Mouse (Mus musculus) mouse embryonic stem cell (cell line): ENCODE measurements around the gene Ccdc14.
"Not testable (repeated sequence)": the region's sequence is repeated elsewhere in the genome, so short reads cannot be mapped to it uniquely, and the experiment has no call there.

Experiments
- in situ Hi-C, 2 experiments: fragments of 300-500 bp; cut with MboI; formaldehyde crosslinking; loops; 1 replicate in 1 of 2; 3 replicates in 1 of 2; pipeline ENCODE4 v1.14.3; 2019 to 2020; ENCODE audit warnings: low sequenced_read_pairs in 2 of 2, low pct_unique_long_range_greater_than_20kb in 1 of 2, mixed read lengths in 1 of 2; ENCODE audit not compliant: unreplicated experiment in 1 of 2

The Ccdc14 gene

GRCm38 (mm10) chr16:34700828-34701216 lies 10.4 kb downstream of the Ccdc14 start:
- in situ Hi-C loops, result no loop called here

GRCm38 (mm10) chr16:34706019-34706418 lies 15.6 kb downstream of the Ccdc14 start:
- in situ Hi-C loops, result no loop called here

GRCm38 (mm10) chr16:34706487-34706946 lies 16.1 kb downstream of the Ccdc14 start:
- in situ Hi-C loops, result no loop called here

GRCm38 (mm10) chr16:34711481-34711880 lies 21.1 kb downstream of the Ccdc14 start:
- in situ Hi-C loops, result no loop called here

- in situ Hi-C loops, result no loop called here
These were observed 34.7 kb downstream of the Ccdc14 start for GRCm38 (mm10) chr16:34725156-34725555.

GRCm38 (mm10) chr16:34728610-34729009 lies 38.2 kb downstream of the Ccdc14 start:
- in situ Hi-C loops, result not testable (repeated sequence)

GRCm38 (mm10) chr16:34729371-34729770 lies 39.0 kb downstream of the Ccdc14 start:
- in situ Hi-C loops, result no loop called here

- in situ Hi-C loops, result no loop called here
These were observed 48.3 kb downstream of the Ccdc14 start for GRCm38 (mm10) chr16:34738656-34739233.

- in situ Hi-C loops, result no loop called here
These were observed 52.5 kb downstream of the Ccdc14 start for GRCm38 (mm10) chr16:34742930-34743329.

GRCm38 (mm10) chr16:34745065-34745585 lies 54.7 kb downstream of the Ccdc14 start, which contains the start of gene Mylk:
Mylk (plus strand) TSS chr16:34745210.
- in situ Hi-C loops, result no loop called here

GRCm38 (mm10) chr16:34748081-34748720 lies 57.8 kb downstream of the Ccdc14 start:
- in situ Hi-C loops, result no loop called here

- in situ Hi-C loops, result no loop called here
These were observed 59.1 kb downstream of the Ccdc14 start for GRCm38 (mm10) chr16:34749536-34749935.

GRCm38 (mm10) chr16:34752026-34752425 lies 61.6 kb downstream of the Ccdc14 start:
- in situ Hi-C loops, result no loop called here

- in situ Hi-C loops, result no loop called here
These were observed 62.6 kb downstream of the Ccdc14 start for GRCm38 (mm10) chr16:34752977-34753376.

- in situ Hi-C loops, result no loop called here
These were observed 66.6 kb downstream of the Ccdc14 start for GRCm38 (mm10) chr16:34756991-34757390.

- in situ Hi-C loops, result no loop called here
These were observed 67.8 kb downstream of the Ccdc14 start for GRCm38 (mm10) chr16:34758205-34758604.

- in situ Hi-C loops, result no loop called here
These were observed 73.7 kb downstream of the Ccdc14 start for GRCm38 (mm10) chr16:34763959-34764591.

GRCm38 (mm10) chr16:34765666-34766065 lies 75.2 kb downstream of the Ccdc14 start:
- in situ Hi-C loops, result no loop called here

GRCm38 (mm10) chr16:34766193-34766592 lies 75.8 kb downstream of the Ccdc14 start:
- in situ Hi-C loops, result no loop called here
